Mouse (Mus musculus): ENCODE data around the gene E030018B13Rik.

GRCm38 (mm10) chr7:63963632-63964031, 47.0 kb downstream of the E030018B13Rik start:
- TF ChIP-seq CTCF (IDR thresholded peaks at IDR 0.05 in 2 of 3, conservative IDR thresholded peaks at IDR 0.05 in 1 of 3; ENCODE audit: control insufficient read depth in 1 of 3, insufficient read depth in 1 of 3, low read depth in 2 of 3, low read length in 3 of 3, poor library complexity in 1 of 3, severe bottlenecking in 1 of 3), result no peak
- no peak for TF ChIP-seq POLR2A (IDR thresholded peaks at IDR 0.05; ENCODE audit: control insufficient read depth in 1 of 2, insufficient read depth in 1 of 2, low read depth in 1 of 2, low read length in 2 of 2, poor library complexity in 1 of 2)
- no peak for TF ChIP-seq TCF12 (IDR thresholded peaks at IDR 0.05; ENCODE audit: low read depth, low read length)
- no peak for TF ChIP-seq GABPA (IDR thresholded peaks at IDR 0.05; ENCODE audit: low read depth, low read length)
- TF ChIP-seq GATA1 (IDR thresholded peaks at IDR 0.05; ENCODE audit: low read depth, low read length), result no peak
- no peak for TF ChIP-seq KAT2A (conservative IDR thresholded peaks at IDR 0.05; ENCODE audit: low read depth, low read length)
- no peak for TF ChIP-seq E2F4 (IDR thresholded peaks at IDR 0.05; ENCODE audit: borderline replicate concordance, low read depth, low read length)
- TF ChIP-seq JUND (IDR thresholded peaks at IDR 0.05; ENCODE audit: low read depth, low read length), result no peak
- no peak for TF ChIP-seq ZMIZ1 (IDR thresholded peaks at IDR 0.05; ENCODE audit: low read depth, low read length)
- no peak for TF ChIP-seq HCFC1 (IDR thresholded peaks at IDR 0.05; ENCODE audit: low read depth, low read length)
- TF ChIP-seq SMC3 (IDR thresholded peaks at IDR 0.05; ENCODE audit: low read depth, low read length), result no peak
- no peak for TF ChIP-seq TAL1 (IDR thresholded peaks at IDR 0.05; ENCODE audit: low read length)
- TF ChIP-seq NRF1 (IDR thresholded peaks at IDR 0.05; ENCODE audit: insufficient read depth, low read depth, low read length, poor library complexity, severe bottlenecking), result no peak

All from MEL (cell line).